Mouse (Mus musculus) C3H10T1/2 (cell line): ENCODE measurements around the gene Fbh1. TPM values are rescaled to one million over a fixed set of nuclear protein-coding genes. Genes with fewer than 3 reads are reported as not detected.

Source experiments
- polyA plus RNA-seq, 2 experiments: library from polyadenylated mRNA; unstranded; fragments of >200 nt; fragmentation: generic; extraction: Trizol; gene quantifications; one replicate each; pipeline ENCODE4 v1.2.1; 2012; ENCODE audit warnings: missing spikeins in 2 of 2

Fbh1 gene
- 10 to 100 TPM; 11.4 to 39.1 TPM for polyA plus RNA-seq

GRCm38 (mm10) chr2:11777091-11778068, at the start of gene Fbh1, which contains the start of gene Ankrd16:
Fbh1 (minus strand) TSS chr2:11777582.
Ankrd16 (plus strand) TSS chr2:11777876.

GRCm38 (mm10) chr2:11705201-11706025, 72.0 kb downstream of the Fbh1 start, which contains the start of gene Il15ra:
Il15ra (plus strand) TSS chr2:11705290.

Other genes with a start within 250 kb of the Fbh1 start
- 1 to 10 TPM in 1 of 2 experiments, under 1 TPM in 1; 0.19 to 2.0 TPM for gene Pfkfb3, start 223.5 kb downstream of the Fbh1 start, polyA plus RNA-seq
- 10 to 100 TPM; 34.3 to 82.9 TPM for gene Rbm17, start 173.4 kb downstream of the Fbh1 start, polyA plus RNA-seq
- not detected for gene Gm17490, start 151.3 kb downstream of the Fbh1 start, polyA plus RNA-seq
- gene Il2ra, start 134.8 kb downstream of the Fbh1 start, polyA plus RNA-seq: not detected
- gene Il15ra, start 72.3 kb downstream of the Fbh1 start, polyA plus RNA-seq: 1 to 10 TPM in 1 of 2 experiments, under 1 TPM in 1; 0.08 to 1.8 TPM
- gene Ankrd16, start 294 bp upstream of the Fbh1 start, polyA plus RNA-seq: 10 to 100 TPM in 1 of 2 experiments, 1 to 10 TPM in 1; 1.6 to 20.7 TPM